Mouse (Mus musculus) CH12.LX (cell line): ENCODE measurements around the gene Pla2g2c. TPM values are rescaled to one million over a fixed set of nuclear protein-coding genes. Genes with fewer than 3 reads are reported as not detected.

Experiments
- DNase-seq: peaks from one replicate; pipeline ENCODE4 v3.0.0-alpha.2; 2013; ENCODE audit errors: extremely low read depth
- H3K27ac ChIP-seq: 2 replicates; pipeline ENCODE4 v1.5.1; 2012; ENCODE audit warnings: low read depth, mild to moderate bottlenecking, control low read depth, moderate library complexity; ENCODE audit not compliant: insufficient read depth
- H3K27me3 ChIP-seq: replicated peaks from 2 replicates; pipeline ENCODE3; 2012; ENCODE audit warnings: inconsistent platforms
- H3K36me3 ChIP-seq, 2 experiments: replicated peaks in 1 of 2; 2 replicates each; pipeline versions ENCODE3 to v1.6.1; 2012; ENCODE audit warnings: inconsistent platforms in 1 of 2, low read length in 1 of 2, mild to moderate bottlenecking in 1 of 2, mixed read lengths in 1 of 2, moderate library complexity in 1 of 2; ENCODE audit not compliant: control insufficient read depth in 1 of 2, insufficient read depth in 1 of 2
- H3K4me1 ChIP-seq, 2 experiments: 2 replicates each; pipeline ENCODE4 v1.6.1; 2012; ENCODE audit warnings: inconsistent platforms in 1 of 2, moderate library complexity in 1 of 2; ENCODE audit not compliant: insufficient read depth in 2 of 2, control insufficient read depth in 1 of 2
- H3K4me2 ChIP-seq: 2 replicates; pipeline ENCODE4 v1.6.1; 2012; ENCODE audit warnings: low read depth, mild to moderate bottlenecking, control low read depth; ENCODE audit not compliant: poor library complexity, insufficient read depth, severe bottlenecking
- H3K4me3 ChIP-seq, 3 experiments: fragments of 150-350 bp in 1 of 3; sonication (generic) in 1 of 3; replicated peaks in 1 of 3; 2 replicates each; pipeline versions ENCODE3 to v1.5.1; 2011 to 2012; ENCODE audit warnings: low read depth in 2 of 3, low read length in 2 of 3, mild to moderate bottlenecking in 2 of 3, moderate library complexity in 2 of 3, control low read depth in 1 of 3, improper control_type of control experiment in 1 of 3, inconsistent platforms in 1 of 3, mixed read lengths in 1 of 3; ENCODE audit not compliant: poor library complexity in 1 of 3
- H3K79me2 ChIP-seq: replicated peaks from 2 replicates; pipeline ENCODE4 v1.6.1; 2012; ENCODE audit warnings: mild to moderate bottlenecking, moderate library complexity; ENCODE audit not compliant: control insufficient read depth, poor library complexity, insufficient read depth, severe bottlenecking; ENCODE audit errors: extremely low read depth
- H3K9ac ChIP-seq: 2 replicates; pipeline ENCODE4 v1.6.1; 2012; ENCODE audit warnings: low read depth, mild to moderate bottlenecking, control low read depth, moderate library complexity; ENCODE audit not compliant: insufficient read depth
- H3K9me3 ChIP-seq: replicated peaks from 2 replicates; pipeline ENCODE3; 2012; ENCODE audit warnings: low read length, inconsistent platforms, mixed read lengths
- BHLHE40 ChIP-seq: IDR thresholded peaks from 2 replicates; pipeline ENCODE4 v1.6.1; 2011; ENCODE audit warnings: mild to moderate bottlenecking, low read depth, low read length, improper control_type of control experiment
- CTCF ChIP-seq, 2 experiments: IDR thresholded peaks in 1 of 2; conservative IDR thresholded peaks in 1 of 2; 2 replicates each; pipeline ENCODE4 v1.5.1; 2011 to 2012; ENCODE audit warnings: low read depth in 2 of 2, low read length in 2 of 2, improper control_type of control experiment in 1 of 2, inconsistent platforms in 1 of 2, mild to moderate bottlenecking in 1 of 2, moderate library complexity in 1 of 2
- E2F4 ChIP-seq: IDR thresholded peaks from 2 replicates; pipeline ENCODE4 v1.6.1; 2011; ENCODE audit warnings: low read depth, low read length, improper control_type of control experiment; ENCODE audit not compliant: insufficient replicate concordance
- ELF1 ChIP-seq: IDR thresholded peaks from 2 replicates; pipeline ENCODE4 v1.6.1; 2014; ENCODE audit warnings: low read depth, mild to moderate bottlenecking, inconsistent platforms, low read length, improper control_type of control experiment
- ETS1 ChIP-seq: conservative IDR thresholded peaks from 2 replicates; pipeline ENCODE4 v1.6.1; 2012; ENCODE audit warnings: low read depth, mild to moderate bottlenecking, inconsistent platforms, low read length, improper control_type of control experiment, moderate library complexity
- IRF4 ChIP-seq: IDR thresholded peaks from 2 replicates; pipeline ENCODE4 v1.6.1; 2014; ENCODE audit warnings: low read depth, mild to moderate bottlenecking, inconsistent platforms, low read length, improper control_type of control experiment
- JUN ChIP-seq: IDR thresholded peaks from 2 replicates; pipeline ENCODE4 v1.6.1; 2011; ENCODE audit warnings: low read depth, mild to moderate bottlenecking, low read length, improper control_type of control experiment, moderate library complexity; ENCODE audit not compliant: insufficient read depth
- KAT2A ChIP-seq: IDR thresholded peaks from 2 replicates; pipeline ENCODE4 v1.6.1; 2012; ENCODE audit warnings: low read length, improper control_type of control experiment, inconsistent platforms; ENCODE audit not compliant: insufficient replicate concordance
- MAFK ChIP-seq: IDR thresholded peaks from 2 replicates; pipeline ENCODE4 v1.6.1; 2011; ENCODE audit warnings: low read length, improper control_type of control experiment; ENCODE audit not compliant: insufficient replicate concordance
- MAX ChIP-seq: IDR thresholded peaks from 2 replicates; pipeline ENCODE4 v1.6.1; 2011; ENCODE audit warnings: low read length, improper control_type of control experiment
- MXI1 ChIP-seq: IDR thresholded peaks from 2 replicates; pipeline ENCODE4 v1.6.1; 2011; ENCODE audit warnings: mild to moderate bottlenecking, low read depth, low read length, improper control_type of control experiment
- MYC ChIP-seq: IDR thresholded peaks from 2 replicates; pipeline ENCODE4 v1.6.1; 2011; ENCODE audit warnings: low read depth, mild to moderate bottlenecking, improper control_type of control experiment, low read length
- NELFE ChIP-seq: IDR thresholded peaks from 2 replicates; pipeline ENCODE4 v1.6.1; 2011; ENCODE audit warnings: low read depth, low read length, improper control_type of control experiment
- NRF1 ChIP-seq: IDR thresholded peaks from 2 replicates; pipeline ENCODE4 v1.6.1; 2014; ENCODE audit warnings: low read depth, mild to moderate bottlenecking, inconsistent platforms, low read length, improper control_type of control experiment, moderate library complexity
- POLR2A ChIP-seq: IDR thresholded peaks from 2 replicates; pipeline ENCODE4 v1.6.1; 2011; ENCODE audit warnings: low read depth, mild to moderate bottlenecking, improper control_type of control experiment, low read length
- RCOR1 ChIP-seq: conservative IDR thresholded peaks from 2 replicates; pipeline ENCODE4 v1.6.1; 2012; ENCODE audit warnings: low read depth, mild to moderate bottlenecking, inconsistent platforms, low read length, improper control_type of control experiment
- SIN3A ChIP-seq: IDR thresholded peaks from 2 replicates; pipeline ENCODE4 v1.6.1; 2012; ENCODE audit warnings: low read length, improper control_type of control experiment, inconsistent platforms
- SMC3 ChIP-seq: IDR thresholded peaks from 2 replicates; pipeline ENCODE4 v1.6.1; 2011; ENCODE audit warnings: low read depth, low read length, improper control_type of control experiment
- TBP ChIP-seq: conservative IDR thresholded peaks from 2 replicates; pipeline ENCODE4 v1.6.1; 2011; ENCODE audit warnings: low read depth, low read length, improper control_type of control experiment
- USF2 ChIP-seq: conservative IDR thresholded peaks from 2 replicates; pipeline ENCODE4 v1.6.1; 2011; ENCODE audit warnings: low read depth, low read length, improper control_type of control experiment
- ZMIZ1 ChIP-seq: IDR thresholded peaks from 2 replicates; pipeline ENCODE4 v1.6.1; 2012; ENCODE audit warnings: low read depth, mild to moderate bottlenecking, inconsistent platforms, low read length, improper control_type of control experiment
- ZNF384 ChIP-seq: IDR thresholded peaks from 2 replicates; pipeline ENCODE4 v1.6.1; 2012; ENCODE audit warnings: low read depth, low read length, improper control_type of control experiment, inconsistent platforms
- dilution Hi-C: fragments of 300-500 bp; cut with MboI; formaldehyde crosslinking; loops from 2 replicates; pipeline ENCODE4 v1.14.3; 2020; ENCODE audit warnings: low sequenced_read_pairs; ENCODE audit not compliant: extremely low pct_unique_long_range_greater_than_20kb, extremely low pct_ligation_motif_present
- in situ Hi-C: fragments of 300-500 bp; cut with MboI; formaldehyde crosslinking; loops from 3 replicates; pipeline ENCODE4 v1.14.3; 2019; ENCODE audit warnings: low sequenced_read_pairs, low pct_ligation_motif_present, low pct_unique_long_range_greater_than_20kb, mixed read lengths
- polyA plus RNA-seq: library from polyadenylated mRNA; unstranded; fragments of >175 nt; gene quantifications from 2 replicates; pipeline ENCODE4 v1.2.1, GENCODE M21; 2012; ENCODE audit warnings: low read depth; ENCODE audit not compliant: insufficient read length
- total RNA-seq, 2 experiments: library from RNA; depleted of rRNA; stranded (reverse); fragments of 300-350 nt in 1 of 2; fragments of >200 nt in 1 of 2; gene quantifications; 2 replicates each; pipeline ENCODE4 v1.2.3; 2012 to 2014

Pla2g2c gene
- total and polyA plus RNA-seq, 3 experiments = not detected

GRCm38 (mm10) chr4:138682760-138683159 is 41.8 kb upstream of the Pla2g2c start:
- H3K4me1 ChIP-seq = peaks cover 0 to 10% of the 10 kb centered on the region in 2 experiments; a peak in 2 of 4 replicates
- in situ Hi-C loops (no loop called here), dilution Hi-C loops (no loop called here)
- TF ChIP-seq MYC = no peak
- TF ChIP-seq TBP = no peak
- no peak for TF ChIP-seq KAT2A
- no peak for TF ChIP-seq ELF1
- no peak for TF ChIP-seq MAFK
- TF ChIP-seq SIN3A = no peak
- no peak overlapping the region for H3K4me2 ChIP-seq
- H3K4me3 ChIP-seq = no peak overlapping the region
- H3K9ac ChIP-seq = no peak overlapping the region
- peaks cover 67% of the 10 kb centered on the region for H3K27me3 ChIP-seq
- H3K9me3 ChIP-seq = peaks cover 5% of the 10 kb centered on the region
- no peaks in the 10 kb centered on the region for H3K79me2 ChIP-seq
- DNase-seq = no peak
- H3K27ac ChIP-seq = no peak overlapping the region
- H3K36me3 ChIP-seq = no peaks in the 10 kb centered on the region

- Histone ChIP-seq H3K79me2 (no peaks in the 10 kb centered on the region), H3K4me1 (peaks cover 0 to 10% of the 10 kb centered on the region in 2 experiments; a peak in 2 of 4 replicates), H3K36me3 (no peaks in the 10 kb centered on the region), H3K4me3 (no peak overlapping the region), H3K27ac (no peak overlapping the region), H3K27me3 (peaks cover 63% of the 10 kb centered on the region), H3K9me3 (peaks cover 5% of the 10 kb centered on the region), H3K9ac (no peak overlapping the region), H3K4me2 (no peak overlapping the region)
- TF ChIP-seq NELFE (no peak), ETS1 (no peak), MXI1 (no peak), RCOR1 (no peak), POLR2A (no peak), ZNF384 (no peak), MYC (no peak)
- no peak for DNase-seq
- in situ Hi-C loops = no loop called here
- dilution Hi-C loops = no loop called here
Measured at GRCm38 (mm10) chr4:138685813-138686212, 38.8 kb upstream of the Pla2g2c start.

GRCm38 (mm10) chr4:138689094-138689512 is 35.5 kb upstream of the Pla2g2c start:
- no peaks in the 10 kb centered on the region for H3K4me1 ChIP-seq
- H3K36me3 ChIP-seq = no peaks in the 10 kb centered on the region
- in situ Hi-C loops (no loop called here), dilution Hi-C loops (no loop called here)
- H3K4me3 ChIP-seq = no peak overlapping the region
- peaks cover 83% of the 10 kb centered on the region for H3K27me3 ChIP-seq
- no peak overlapping the region for H3K4me2 ChIP-seq
- no peak for DNase-seq
- no peak overlapping the region for H3K27ac ChIP-seq
- TF ChIP-seq IRF4 (no peak), USF2 (no peak), NELFE (no peak), ETS1 (no peak), RCOR1 (no peak), BHLHE40 (no peak), E2F4 (no peak), ZMIZ1 (no peak), NRF1 (no peak), TBP (no peak), MAFK (no peak), JUN (no peak), SMC3 (no peak), MAX (no peak), SIN3A (no peak), CTCF (conservative IDR thresholded peaks at IDR 0.05 in 1 of 2, IDR thresholded peaks at IDR 0.05 in 1 of 2; ENCODE audit: low read depth in 2 of 2, low read length in 2 of 2) (no peak), MXI1 (no peak)
- H3K9me3 ChIP-seq = no peaks in the 10 kb centered on the region
- no peaks in the 10 kb centered on the region for H3K79me2 ChIP-seq
- H3K9ac ChIP-seq = no peak overlapping the region
